Mouse (Mus musculus) ES-Bruce4 (cell line): Measurements from ENCODE around the gene Creb1. TPM values are rescaled to one million over a fixed set of nuclear protein-coding genes. Genes with fewer than 3 reads are reported as not detected.

Experiments used
- H3K27ac ChIP-seq: 2 replicates; pipeline ENCODE4 v1.5.1; 2012; ENCODE audit warnings: low read length, inconsistent platforms; ENCODE audit not compliant: insufficient read depth
- H3K27me3 ChIP-seq: 2 replicates; pipeline ENCODE4 v1.6.1; 2012; ENCODE audit warnings: mild to moderate bottlenecking, low read length, inconsistent platforms; ENCODE audit not compliant: control insufficient read depth, poor library complexity, insufficient read depth, severe bottlenecking
- H3K36me3 ChIP-seq: 2 replicates; pipeline ENCODE4 v1.6.1; 2012; ENCODE audit warnings: inconsistent platforms, mild to moderate bottlenecking, low read length, moderate library complexity; ENCODE audit not compliant: control insufficient read depth, poor library complexity, insufficient read depth, severe bottlenecking
- H3K4me1 ChIP-seq: one replicate; pipeline ENCODE4 v1.8.1; 2011; ENCODE audit warnings: low read length; ENCODE audit not compliant: control insufficient read depth, insufficient read depth
- H3K4me3 ChIP-seq: 2 replicates; pipeline ENCODE4 v1.5.1; 2011; ENCODE audit warnings: low read depth, mild to moderate bottlenecking, low read length
- H3K9ac ChIP-seq: 2 replicates; pipeline ENCODE4 v1.6.1; 2012; ENCODE audit warnings: low read depth, mild to moderate bottlenecking, inconsistent platforms; ENCODE audit not compliant: poor library complexity, severe bottlenecking
- H3K9me3 ChIP-seq: replicated peaks from 2 replicates; pipeline ENCODE4 v1.6.1; 2012; ENCODE audit warnings: mild to moderate bottlenecking, low read length, inconsistent platforms; ENCODE audit not compliant: control insufficient read depth, poor library complexity, insufficient read depth, severe bottlenecking
- CTCF ChIP-seq: IDR thresholded peaks from one replicate; pipeline ENCODE4 v1.8.1; 2011; ENCODE audit warnings: low read depth, low read length
- EP300 ChIP-seq: IDR thresholded peaks from 2 replicates; pipeline ENCODE4 v1.6.1; 2011; ENCODE audit warnings: low read depth, low read length; ENCODE audit not compliant: insufficient read depth
- POLR2A ChIP-seq: IDR thresholded peaks from one replicate; pipeline ENCODE4 v1.8.1; 2011; ENCODE audit warnings: low read length; ENCODE audit not compliant: insufficient read depth
- polyA plus RNA-seq: library from polyadenylated mRNA; stranded (reverse); fragments of >200 nt; gene quantifications from 2 replicates; pipeline ENCODE4 v1.2.4, GENCODE M21; 2011; ENCODE audit warnings: low read depth; ENCODE audit not compliant: missing spikeins, insufficient read depth, insufficient read length

Creb1 gene
- polyA plus RNA-seq: 61.2 and 62.5 TPM in 2 replicates

- peak within 1 kb of the TSS; percentile 88 for H3K27ac ChIP-seq
- no peaks in the 10 kb centered on the region; the same call in 1 of the 2 replicates for H3K9me3 ChIP-seq
- no peaks in the 10 kb centered on the region for H3K36me3 ChIP-seq
- peak within 1 kb of the TSS; percentile 97 for H3K9ac ChIP-seq
- TF ChIP-seq EP300: no peak
- TF ChIP-seq CTCF: peak; percentile 3
- peak; percentile 39 for TF ChIP-seq POLR2A
- H3K27me3 ChIP-seq: no peaks in the 10 kb centered on the region
- H3K4me3 ChIP-seq: peak within 1 kb of the TSS; percentile 95
- H3K4me1 ChIP-seq: peaks cover 2% of the 10 kb centered on the region
Measured at GRCm38 (mm10) chr1:64532589-64533470, at the start of gene Creb1. TSS of gene Creb1 (plus strand) at chr1:64532645.

GRCm38 (mm10) chr1:64488521-64489029 is 43.9 kb upstream of the Creb1 start:
- Histone ChIP-seq H3K9me3 (no peaks in the 10 kb centered on the region), H3K9ac (no peak overlapping the region), H3K4me1 (no peaks in the 10 kb centered on the region), H3K27ac (no peak overlapping the region), H3K4me3 (no peak overlapping the region), H3K36me3 (no peaks in the 10 kb centered on the region), H3K27me3 (no peaks in the 10 kb centered on the region)
- TF ChIP-seq EP300 (no peak), CTCF (no peak), POLR2A (no peak)

- H3K4me3 ChIP-seq: no peak overlapping the region
Measured at GRCm38 (mm10) chr1:64496803-64497202, 35.6 kb upstream of the Creb1 start.

GRCm38 (mm10) chr1:64501382-64502140 is 30.9 kb upstream of the Creb1 start:
- Histone ChIP-seq H3K9me3 (no peaks in the 10 kb centered on the region), H3K27me3 (no peaks in the 10 kb centered on the region), H3K4me1 (no peaks in the 10 kb centered on the region), H3K36me3 (no peaks in the 10 kb centered on the region), H3K27ac (no peak overlapping the region), H3K9ac (no peak overlapping the region), H3K4me3 (no peak overlapping the region)
- no peak for TF ChIP-seq POLR2A
- TF ChIP-seq EP300: no peak
- no peak for TF ChIP-seq CTCF

More at GRCm38 (mm10) chr1:64496803-64497202, 35.6 kb upstream of the Creb1 start:
- Histone ChIP-seq H3K9me3 (no peaks in the 10 kb centered on the region; the same call in 1 of the 2 replicates), H3K4me1 (no peaks in the 10 kb centered on the region), H3K27ac (no peak overlapping the region), H3K9ac (no peak overlapping the region), H3K36me3 (no peaks in the 10 kb centered on the region), H3K27me3 (no peaks in the 10 kb centered on the region)
- TF ChIP-seq POLR2A: no peak
- TF ChIP-seq CTCF: no peak
- no peak for TF ChIP-seq EP300

GRCm38 (mm10) chr1:64508479-64509096 is 23.9 kb upstream of the Creb1 start:
- Histone ChIP-seq H3K27me3 (no peaks in the 10 kb centered on the region), H3K9ac (no peak overlapping the region), H3K36me3 (no peaks in the 10 kb centered on the region), H3K4me3 (no peak overlapping the region), H3K9me3 (no peaks in the 10 kb centered on the region), H3K27ac (no peak overlapping the region), H3K4me1 (no peaks in the 10 kb centered on the region)
- TF ChIP-seq EP300 (no peak), CTCF (no peak), POLR2A (no peak)
